Mouse (Mus musculus): ENCODE data around the gene Tfr2. TPM values are rescaled to one million over a fixed set of nuclear protein-coding genes. Genes with fewer than 3 reads are reported as not detected.

The Tfr2 gene
- total and polyA plus RNA-seq, 3 experiments, result 96.2 to 112 TPM; not detected in 1

DNA sequence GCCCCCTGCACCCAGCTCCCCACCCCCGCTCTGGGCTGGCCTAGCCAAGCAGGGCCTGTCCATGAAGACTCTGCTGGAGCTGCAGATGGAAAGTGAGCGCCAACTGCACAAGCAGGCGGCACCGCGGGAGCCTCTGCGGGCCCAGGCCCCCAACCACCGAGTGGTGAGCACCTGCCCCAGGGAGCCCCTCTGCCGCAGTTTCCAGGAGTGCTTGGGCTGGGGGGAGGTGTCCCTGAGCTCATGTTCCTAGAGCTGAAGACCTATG, 45.5 kb upstream of the Tfr2 start:
- no peaks in the 10 kb centered on the region for H3K27me3 ChIP-seq (ENCODE audit: control insufficient read depth in 1 of 2, insufficient read depth in 2 of 2, low read length in 2 of 2)
- H3K27ac ChIP-seq (ENCODE audit: control insufficient read depth, low read depth, low read length), result no peak overlapping the region
- no peaks in the 10 kb centered on the region for H3K9me3 ChIP-seq (replicated peaks; ENCODE audit: insufficient read depth, low read length)
- H3K4me1 ChIP-seq (ENCODE audit: control insufficient read depth in 1 of 2, insufficient read depth in 2 of 2, low read length in 2 of 2), result no peaks in the 10 kb centered on the region
- H3K4me3 ChIP-seq (ENCODE audit: control insufficient read depth in 1 of 2, insufficient read depth in 1 of 2, low read depth in 2 of 2, low read length in 2 of 2), result no peak overlapping the region
- peaks cover 0 to 6% of the 10 kb centered on the region in 2 experiments; a peak in 3 of 4 replicates for H3K36me3 ChIP-seq (ENCODE audit: control insufficient read depth in 1 of 2, insufficient read depth in 2 of 2, low read length in 2 of 2)
- DNase-seq (ENCODE audit: low read depth, low spot score), result no peak
- H3K79me2 ChIP-seq (ENCODE audit: control insufficient read depth, insufficient read depth, low read length, poor library complexity), result no peaks in the 10 kb centered on the region
- H3K9ac ChIP-seq (ENCODE audit: control insufficient read depth, low read depth, low read length, poor library complexity, severe bottlenecking), result no peak overlapping the region
- no peak for TF ChIP-seq SIN3A (IDR thresholded peaks at IDR 0.05; ENCODE audit: low read length)
- TF ChIP-seq MAX (IDR thresholded peaks at IDR 0.05; ENCODE audit: low read length), result no peak
- no peak for TF ChIP-seq GABPA (IDR thresholded peaks at IDR 0.05; ENCODE audit: low read depth, low read length)
- TF ChIP-seq E2F4 (IDR thresholded peaks at IDR 0.05; ENCODE audit: borderline replicate concordance, low read depth, low read length), result no peak

DNA sequence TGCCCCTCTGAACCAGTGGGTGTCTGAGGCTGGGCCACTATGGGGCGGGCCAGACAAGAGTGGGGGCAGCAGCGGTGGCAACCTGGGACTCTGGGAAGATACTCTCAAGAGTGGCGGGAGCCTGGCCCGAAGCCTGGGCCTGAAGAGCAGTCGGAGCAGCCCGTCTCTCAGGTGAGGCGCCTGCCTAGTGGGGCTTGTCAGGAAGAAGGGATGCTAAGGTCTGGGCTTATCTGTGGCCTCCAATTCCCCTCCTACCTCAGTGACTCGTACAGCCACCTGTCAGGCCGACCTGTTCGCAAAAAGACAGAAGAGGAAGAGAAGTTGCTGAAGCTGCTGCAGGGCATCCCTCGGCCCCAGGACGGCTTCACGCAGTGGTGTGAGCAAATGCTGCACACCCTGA, 45.0 kb upstream of the Tfr2 start:
- H3K4me1 ChIP-seq (ENCODE audit: control insufficient read depth in 1 of 2, insufficient read depth in 2 of 2, low read length in 2 of 2), result no peaks in the 10 kb centered on the region

DNA sequence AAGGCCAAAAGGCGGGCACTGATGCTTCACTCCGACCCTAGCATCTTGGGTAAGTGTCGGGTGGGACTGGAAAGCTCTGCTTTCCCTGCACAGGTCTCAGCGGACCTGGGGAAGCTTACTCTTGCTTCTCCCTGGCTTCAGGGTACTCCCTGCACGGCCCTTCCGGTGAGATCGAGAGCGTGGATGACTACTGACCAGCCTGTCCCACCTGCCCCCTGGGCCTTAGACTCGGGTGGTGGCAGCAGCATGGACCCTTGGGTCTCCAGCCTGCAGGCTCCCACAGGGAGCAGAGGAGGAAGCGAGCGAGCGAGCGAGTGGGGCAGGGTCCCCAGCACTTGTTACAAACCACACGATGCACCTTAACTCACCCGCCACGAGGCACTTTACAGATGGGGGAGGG, 44.1 kb upstream of the Tfr2 start:
- Histone ChIP-seq H3K4me1 (ENCODE audit: control insufficient read depth in 1 of 2, insufficient read depth in 2 of 2, low read length in 2 of 2) (no peaks in the 10 kb centered on the region), H3K4me3 (ENCODE audit: control insufficient read depth in 1 of 2, insufficient read depth in 1 of 2, low read depth in 2 of 2, low read length in 2 of 2) (no peak overlapping the region), H3K79me2 (ENCODE audit: control insufficient read depth, insufficient read depth, low read length, poor library complexity) (peaks cover 5% of the 10 kb centered on the region; the same call in 1 of the 2 replicates), H3K36me3 (ENCODE audit: control insufficient read depth in 1 of 2, insufficient read depth in 2 of 2, low read length in 2 of 2) (peaks cover 0 to 6% of the 10 kb centered on the region in 2 experiments; a peak in 3 of 4 replicates), H3K27me3 (ENCODE audit: control insufficient read depth in 1 of 2, insufficient read depth in 2 of 2, low read length in 2 of 2) (no peaks in the 10 kb centered on the region), H3K9me3 (replicated peaks; ENCODE audit: insufficient read depth, low read length) (no peaks in the 10 kb centered on the region), H3K27ac (ENCODE audit: control insufficient read depth, low read depth, low read length) (no peak overlapping the region), H3K9ac (ENCODE audit: control insufficient read depth, low read depth, low read length, poor library complexity, severe bottlenecking) (no peak overlapping the region)
- DNase-seq (ENCODE audit: low read depth, low spot score), result no peak
- TF ChIP-seq MXI1 (IDR thresholded peaks at IDR 0.05; ENCODE audit: low read depth, low read length) (no peak), EP300 (IDR thresholded peaks at IDR 0.05; ENCODE audit: low read depth in 1 of 2, low read length in 2 of 2) (no peak), USF1 (IDR thresholded peaks at IDR 0.05; ENCODE audit: low read depth, low read length) (no peak), ETS1 (IDR thresholded peaks at IDR 0.05; ENCODE audit: low read depth, low read length) (no peak), MAFK (IDR thresholded peaks at IDR 0.05; ENCODE audit: borderline replicate concordance, low read depth, low read length) (no peak), SMC3 (IDR thresholded peaks at IDR 0.05; ENCODE audit: low read depth, low read length) (no peak), E2F4 (IDR thresholded peaks at IDR 0.05; ENCODE audit: borderline replicate concordance, low read depth, low read length) (no peak), CHD2 (IDR thresholded peaks at IDR 0.05; ENCODE audit: low read length) (no peak), JUND (IDR thresholded peaks at IDR 0.05; ENCODE audit: low read depth, low read length) (no peak), MYB (IDR thresholded peaks at IDR 0.05; ENCODE audit: low read depth, low read length) (no peak), POLR2AphosphoS5 (IDR thresholded peaks at IDR 0.05; ENCODE audit: borderline replicate concordance, low read depth, low read length) (no peak)

More for the DNA sequence above, 45.0 kb upstream of the Tfr2 start:
- Histone ChIP-seq H3K4me3 (ENCODE audit: control insufficient read depth in 1 of 2, insufficient read depth in 1 of 2, low read depth in 2 of 2, low read length in 2 of 2) (no peak overlapping the region), H3K27ac (ENCODE audit: control insufficient read depth, low read depth, low read length) (no peak overlapping the region), H3K9me3 (replicated peaks; ENCODE audit: insufficient read depth, low read length) (no peaks in the 10 kb centered on the region), H3K27me3 (ENCODE audit: control insufficient read depth in 1 of 2, insufficient read depth in 2 of 2, low read length in 2 of 2) (no peaks in the 10 kb centered on the region), H3K9ac (ENCODE audit: control insufficient read depth, low read depth, low read length, poor library complexity, severe bottlenecking) (no peak overlapping the region), H3K36me3 (ENCODE audit: control insufficient read depth in 1 of 2, insufficient read depth in 2 of 2, low read length in 2 of 2) (peaks cover 0 to 6% of the 10 kb centered on the region in 2 experiments; a peak in 3 of 4 replicates), H3K79me2 (ENCODE audit: control insufficient read depth, insufficient read depth, low read length, poor library complexity) (no peaks in the 10 kb centered on the region)
- TF ChIP-seq TBP (IDR thresholded peaks at IDR 0.05; ENCODE audit: low read depth, low read length), result no peak
- no peak for TF ChIP-seq GATA1 (IDR thresholded peaks at IDR 0.05; ENCODE audit: low read depth, low read length)
- DNase-seq (ENCODE audit: low read depth, low spot score), result no peak

All from MEL (cell line).